Comparison of ENCODE assay signal across 11 mouse cellular contexts in the genomic region with DNA sequence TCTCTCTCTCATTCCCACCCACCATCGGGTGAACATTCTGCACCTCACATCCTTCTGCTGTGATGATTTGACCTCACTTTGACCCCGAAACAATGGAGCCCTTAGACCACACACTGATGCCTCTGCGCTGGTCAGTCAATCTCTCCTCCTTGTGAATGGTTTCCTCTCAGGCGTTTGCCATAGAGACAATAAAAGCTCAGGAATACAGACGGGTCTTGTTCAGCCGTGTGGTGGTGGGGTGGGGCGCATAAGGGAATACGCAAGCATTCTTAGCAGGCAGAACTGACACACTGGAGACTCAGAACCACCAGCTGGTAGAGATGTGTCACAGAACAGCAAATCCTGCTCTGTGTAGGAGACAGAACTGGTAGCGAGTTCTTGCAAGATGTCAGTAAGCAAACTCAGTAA.
DNase-seq lines count a peak whose midpoint lies in the region; ATAC-seq lines count a peak whose summit lies in the region.
"Had no signal": no experiment of that assay in that cellular context is flagged by ENCODE, and none has a peak within 500 bp of the region (broad histone marks: within the 10 kb centered on the region; RNA-seq: fewer than 3 reads in every experiment).

No protein-coding gene starts in this region.

- peak overlapping the region; percentile 19 for H3K4me2 ChIP-seq in forebrain, embryonic 12.5 days
- no peak overlapping the region for H3K4me2 ChIP-seq in midbrain, embryonic 16.5 days (ENCODE audit: low read length)
- H3K4me2 ChIP-seq: heart, embryonic 13.5 days had no signal

- peak overlapping the region; percentile 61; the same call in 1 of the 2 replicates for H3K27ac ChIP-seq in forebrain, embryonic 12.5 days
- peak overlapping the region; percentile 28; the same call in 1 of the 2 replicates for H3K27ac ChIP-seq in midbrain, embryonic 16.5 days (ENCODE audit: low read length)
- H3K27ac ChIP-seq: heart, embryonic 13.5 days; macrophage had no signal

- peaks cover 40% of the 10 kb centered on the region for H3K4me1 ChIP-seq in forebrain, embryonic 12.5 days
- H3K4me1 ChIP-seq in midbrain, embryonic 16.5 days (ENCODE audit: control insufficient read depth, insufficient read depth, low read length), result peaks cover 26% of the 10 kb centered on the region

- H3K36me3 ChIP-seq in forebrain, embryonic 12.5 days (replicated peaks), result no peaks in the 10 kb centered on the region
- peaks cover 3% of the 10 kb centered on the region; the same call in 1 of the 2 replicates for H3K36me3 ChIP-seq in midbrain, embryonic 16.5 days (ENCODE audit: control insufficient read depth, insufficient read depth, low read length)
- H3K36me3 ChIP-seq: heart, embryonic 13.5 days had no signal

- peak; percentile 79 for ATAC-seq in forebrain, embryonic 12.5 days (ENCODE audit: low FRiP score)
- ATAC-seq in midbrain, embryonic 16.5 days, result peak; percentile 33; the same call in 1 of the 2 replicates
- ATAC-seq in erythroid progenitor cell, adult 5-6 weeks (replicated peaks; ENCODE audit: low FRiP score, poor library complexity, severe bottlenecking), result no peak

- no peaks in the 10 kb centered on the region for H3K9me3 ChIP-seq in forebrain, embryonic 12.5 days
- H3K9me3 ChIP-seq in midbrain, embryonic 16.5 days (replicated peaks; ENCODE audit: control insufficient read depth, low read length, poor library complexity, severe bottlenecking), result no peaks in the 10 kb centered on the region
- H3K9me3 ChIP-seq: heart, embryonic 13.5 days had no signal

- no peaks in the 10 kb centered on the region for H3K27me3 ChIP-seq in forebrain, embryonic 12.5 days
- no peaks in the 10 kb centered on the region for H3K27me3 ChIP-seq in midbrain, embryonic 16.5 days (ENCODE audit: control insufficient read depth, insufficient read depth, low read depth, low read length)
- H3K27me3 ChIP-seq: heart, embryonic 13.5 days had no signal

- WGBS in forebrain, embryonic 12.5 days, result 9% methylated on average over 9 of the region's 9 CpGs
- 11% methylated on average over 9 of the region's 9 CpGs for WGBS in midbrain, embryonic 16.5 days

- H3K4me3 ChIP-seq in forebrain, embryonic 12.5 days (replicated peaks), result no peak overlapping the region
- no peak overlapping the region for H3K4me3 ChIP-seq in midbrain, embryonic 16.5 days (ENCODE audit: low read depth, low read length)
- H3K4me3 ChIP-seq: heart, embryonic 13.5 days had no signal

- DNase-seq in ZHBTc4 (ENCODE audit: low read depth, low spot score), result peak; percentile 71
- peak; percentile 48 for DNase-seq in layer of hippocampus, adult 9-10 months (ENCODE audit: low spot score)
- DNase-seq in spleen, adult 18-20 months, result no peak
- DNase-seq in cerebellum, adult 9-11 months, result no peak
- no peak for DNase-seq in thymus, postnatal 36 days
- DNase-seq: thymus, adult 2 months had no signal

- H3K9ac ChIP-seq in forebrain, embryonic 12.5 days, result no peak overlapping the region
- H3K9ac ChIP-seq in midbrain, embryonic 16.5 days (ENCODE audit: low read depth, low read length), result no peak overlapping the region
- H3K9ac ChIP-seq: heart, embryonic 13.5 days had no signal

Comparison
In these comparisons a context has a peak if more than half of its experiments do, and no peak if none do; other contexts are left out.
1. DNase-seq: peak in ZHBTc4 (single experiment) and layer of hippocampus, adult 9-10 months (single experiment); none in spleen, adult 18-20 months (0 of 2), cerebellum, adult 9-11 months (single experiment) and thymus, postnatal 36 days (0 of 2).